Mouse (Mus musculus): ENCODE results near the gene Hacd2.

Hacd2 gene

GRCm38 (mm10) chr16:35116328-35116956 is 94.2 kb downstream of the Hacd2 start:
- in situ Hi-C loops (cut with MboI), result no loop called here

- in situ Hi-C loops (cut with MboI), result no loop called here
Observed at GRCm38 (mm10) chr16:35117436-35117835, 95.2 kb downstream of the Hacd2 start.

- in situ Hi-C loops (cut with MboI), result no loop called here
Observed at GRCm38 (mm10) chr16:35120603-35121002, 98.4 kb downstream of the Hacd2 start.

- in situ Hi-C loops (cut with MboI), result no loop called here
Observed at GRCm38 (mm10) chr16:35127270-35127669, 105.0 kb downstream of the Hacd2 start.

- in situ Hi-C loops (cut with MboI), result no loop called here
Observed at GRCm38 (mm10) chr16:35130172-35130571, 107.9 kb downstream of the Hacd2 start.

GRCm38 (mm10) chr16:35139416-35139815 is 117.2 kb downstream of the Hacd2 start:
- in situ Hi-C loops (cut with MboI), result no loop called here

GRCm38 (mm10) chr16:35139873-35140619 is 117.8 kb downstream of the Hacd2 start:
- in situ Hi-C loops (cut with MboI), result no loop called here

GRCm38 (mm10) chr16:35140620-35140975 is 118.4 kb downstream of the Hacd2 start:
- in situ Hi-C loops (cut with MboI), result no loop called here

GRCm38 (mm10) chr16:35141839-35142238 is 119.6 kb downstream of the Hacd2 start:
- in situ Hi-C loops (cut with MboI), result no loop called here

GRCm38 (mm10) chr16:35146153-35146552 is 123.9 kb downstream of the Hacd2 start:
- in situ Hi-C loops (cut with MboI), result no loop called here

GRCm38 (mm10) chr16:35153146-35153755 is 131.0 kb downstream of the Hacd2 start:
- in situ Hi-C loops (cut with MboI), result no loop called here

GRCm38 (mm10) chr16:35154245-35154640 is 132.0 kb downstream of the Hacd2 start:
- in situ Hi-C loops (cut with MboI), result no loop called here

- in situ Hi-C loops (cut with MboI), result no loop called here
Observed at GRCm38 (mm10) chr16:35154641-35155390, 132.6 kb downstream of the Hacd2 start, which contains the start of gene Adcy5. Gene Adcy5, plus strand, starts transcription at chr16:35154877.

- in situ Hi-C loops (cut with MboI), result no loop called here
Observed at GRCm38 (mm10) chr16:35155391-35156305, 133.4 kb downstream of the Hacd2 start.

GRCm38 (mm10) chr16:35156306-35156695 is 134.1 kb downstream of the Hacd2 start:
- in situ Hi-C loops (cut with MboI), result no loop called here

GRCm38 (mm10) chr16:35156832-35157231 is 134.6 kb downstream of the Hacd2 start:
- in situ Hi-C loops (cut with MboI), result no loop called here
